Mouse (Mus musculus) 416B (cell line): ENCODE measurements at regions not wholly inside any gene's neighbourhood (a gene's known extent, or its start where the extent isn't known, plus 50 kb on each side); places are given as distances from the start of the nearest gene placed in this dataset.

Source experiments
- DNase-seq: peaks from one replicate; pipeline ENCODE4 v3.0.0; 2011; ENCODE audit warnings: low read depth

- no peak for DNase-seq
Observed at GRCm38 (mm10) chr13:112000696-112001095, 191.9 kb upstream of the Map3k1 start.

GRCm38 (mm10) chr13:112001155-112002025, 192.6 kb upstream of the Map3k1 start:
- DNase-seq: no peak

GRCm38 (mm10) chr13:112002661-112003347, 194.0 kb upstream of the Map3k1 start:
- peak; percentile 31 for DNase-seq

GRCm38 (mm10) chr13:112003445-112003844, 194.7 kb upstream of the Map3k1 start:
- no peak for DNase-seq

- DNase-seq: no peak
Observed at GRCm38 (mm10) chr13:112004126-112004525, 195.3 kb upstream of the Map3k1 start.

- DNase-seq: no peak
Observed at GRCm38 (mm10) chr13:112005421-112005820, 196.6 kb upstream of the Map3k1 start.

GRCm38 (mm10) chr13:112008806-112009205, 200.0 kb upstream of the Map3k1 start:
- no peak for DNase-seq

GRCm38 (mm10) chr13:112009288-112009687, 200.5 kb upstream of the Map3k1 start:
- no peak for DNase-seq

- DNase-seq: no peak
Observed at GRCm38 (mm10) chr13:112010464-112010863, 201.7 kb upstream of the Map3k1 start.

GRCm38 (mm10) chr13:112012640-112013039, 203.8 kb upstream of the Map3k1 start:
- no peak for DNase-seq

- no peak for DNase-seq
Observed at GRCm38 (mm10) chr13:112015083-112015482, 206.3 kb upstream of the Map3k1 start.

GRCm38 (mm10) chr13:112016280-112016679, 207.5 kb upstream of the Map3k1 start:
- DNase-seq: no peak

- DNase-seq: no peak
Observed at GRCm38 (mm10) chr13:112018497-112019281, 209.9 kb upstream of the Map3k1 start.

- no peak for DNase-seq
Observed at GRCm38 (mm10) chr13:112019575-112019974, 210.8 kb upstream of the Map3k1 start.

- DNase-seq: no peak
Observed at GRCm38 (mm10) chr13:112023171-112023570, 214.4 kb upstream of the Map3k1 start.

- DNase-seq: no peak
Observed at GRCm38 (mm10) chr13:112024667-112025585, 216.1 kb upstream of the Map3k1 start.

GRCm38 (mm10) chr13:112025586-112025950, 216.8 kb upstream of the Map3k1 start:
- DNase-seq: no peak

GRCm38 (mm10) chr13:112027736-112028135, 218.9 kb upstream of the Map3k1 start:
- DNase-seq: no peak

GRCm38 (mm10) chr13:112031061-112031460, 222.3 kb upstream of the Map3k1 start:
- DNase-seq: no peak

- DNase-seq: no peak
Observed at GRCm38 (mm10) chr13:112031631-112032320, 223.0 kb upstream of the Map3k1 start.
